Mouse (Mus musculus): ENCODE measurements around the gene Tsen34. TPM values are rescaled to one million over a fixed set of nuclear protein-coding genes. Genes with fewer than 3 reads are reported as not detected.
A peak's percentile ranks its signal among the peaks of the same experiment; 100 is the strongest.
"Not testable (repeated sequence)": the region's sequence is repeated elsewhere in the genome, so short reads cannot be mapped to it uniquely, and the experiment has no call there.

Tsen34 gene
- total and polyA plus RNA-seq, 2 experiments from 2014 or later = 259 to 291 TPM

GRCm38 (mm10) chr7:3698471-3698870, 5.8 kb downstream of the Tsen34 start:
- no peaks in the 10 kb centered on the region for H3K9me3 ChIP-seq (ENCODE audit: low read length)
- H3K36me3 ChIP-seq (ENCODE audit: insufficient read depth) = peaks cover 39% of the 10 kb centered on the region
- 96% methylated on average over 6 of the region's 6 CpGs for WGBS
- TF ChIP-seq CTCF (IDR thresholded peaks at IDR 0.05; ENCODE audit: low read depth) = no peak
- H3K9ac ChIP-seq = no peak overlapping the region
- H3K4me1 ChIP-seq (ENCODE audit: insufficient read depth) = 0 out of 2 replicates have a peak, but pooled peaks cover 2% of the 10 kb centered on the region
- H3K4me3 ChIP-seq (ENCODE audit: low read depth, low read length) = no peak overlapping the region
- ATAC-seq (no peak), DNase-seq (no peak)
- no peak overlapping the region for H3K27ac ChIP-seq (ENCODE audit: low read depth, low read length)
- H3K27me3 ChIP-seq (ENCODE audit: insufficient read depth, low read length) = no peaks in the 10 kb centered on the region
- H3K4me2 ChIP-seq (ENCODE audit: low read depth) = no peak overlapping the region

GRCm38 (mm10) chr7:3703148-3703878, 10.7 kb downstream of the Tsen34 start:
- no peak for DNase-seq
- peak; percentile 42 for ATAC-seq
- H3K27ac ChIP-seq (ENCODE audit: low read depth, low read length) = peak overlapping the region; percentile 95
- 22% methylated on average over 6 of the region's 6 CpGs for WGBS
- H3K36me3 ChIP-seq (ENCODE audit: insufficient read depth) = peaks cover 45% of the 10 kb centered on the region
- no peak for TF ChIP-seq CTCF (IDR thresholded peaks at IDR 0.05; ENCODE audit: low read depth)
- H3K4me1 ChIP-seq (ENCODE audit: insufficient read depth) = peaks cover 16% of the 10 kb centered on the region
- H3K9ac ChIP-seq = peak overlapping the region; percentile 72
- H3K4me3 ChIP-seq (ENCODE audit: low read depth, low read length) = peak overlapping the region; percentile 64
- H3K9me3 ChIP-seq (ENCODE audit: low read length) = no peaks in the 10 kb centered on the region
- no peaks in the 10 kb centered on the region for H3K27me3 ChIP-seq (ENCODE audit: insufficient read depth, low read length)
- H3K4me2 ChIP-seq (ENCODE audit: low read depth) = peak overlapping the region; percentile 70

- peak within 1 kb of the TSS; percentile 70 for H3K4me2 ChIP-seq (ENCODE audit: low read depth)
- 3% methylated on average over 42 of the region's 42 CpGs for WGBS
- H3K27ac ChIP-seq (ENCODE audit: low read depth, low read length) = peak within 1 kb of the TSS; percentile 95
- peaks cover 39% of the 10 kb centered on the region for H3K36me3 ChIP-seq (ENCODE audit: insufficient read depth)
- peak within 1 kb of the TSS; percentile 64 for H3K4me3 ChIP-seq (ENCODE audit: low read depth, low read length)
- H3K9me3 ChIP-seq (ENCODE audit: low read length) = no peaks in the 10 kb centered on the region
- peak; percentile 99 for DNase-seq
- H3K9ac ChIP-seq = peak within 1 kb of the TSS; percentile 72
- no peaks in the 10 kb centered on the region for H3K27me3 ChIP-seq (ENCODE audit: insufficient read depth, low read length)
- H3K4me1 ChIP-seq (ENCODE audit: insufficient read depth) = peaks cover 16% of the 10 kb centered on the region
- TF ChIP-seq CTCF (IDR thresholded peaks at IDR 0.05; ENCODE audit: low read depth) = peak; percentile 49; the same call in 1 of the 2 replicates
- peak; percentile 96 for ATAC-seq
These were observed 11.3 kb downstream of the Tsen34 start, which contains the start of gene Rps9 for GRCm38 (mm10) chr7:3703879-3704441. Gene Rps9 (plus strand): TSS chr7:3703993.

GRCm38 (mm10) chr7:3704475-3704874, 11.8 kb downstream of the Tsen34 start:
- no peaks in the 10 kb centered on the region for H3K27me3 ChIP-seq (ENCODE audit: insufficient read depth, low read length)
- peak overlapping the region; percentile 72 for H3K9ac ChIP-seq
- under 1% methylated on average over 20 of the region's 20 CpGs for WGBS
- DNase-seq = no peak
- peak overlapping the region; percentile 70 for H3K4me2 ChIP-seq (ENCODE audit: low read depth)
- peaks cover 36% of the 10 kb centered on the region for H3K36me3 ChIP-seq (ENCODE audit: insufficient read depth)
- H3K27ac ChIP-seq (ENCODE audit: low read depth, low read length) = peak overlapping the region; percentile 95
- TF ChIP-seq CTCF (IDR thresholded peaks at IDR 0.05; ENCODE audit: low read depth) = no peak
- peak; percentile 71 for ATAC-seq
- H3K9me3 ChIP-seq (ENCODE audit: low read length) = no peaks in the 10 kb centered on the region
- peaks cover 16% of the 10 kb centered on the region for H3K4me1 ChIP-seq (ENCODE audit: insufficient read depth)
- peak overlapping the region; percentile 64 for H3K4me3 ChIP-seq (ENCODE audit: low read depth, low read length)

- not testable (repeated sequence) for ATAC-seq
- peaks cover 29% of the 10 kb centered on the region for H3K36me3 ChIP-seq (ENCODE audit: insufficient read depth)
These were observed 12.8 kb downstream of the Tsen34 start for GRCm38 (mm10) chr7:3705461-3705860.

GRCm38 (mm10) chr7:3705911-3706310, 13.2 kb downstream of the Tsen34 start:
- DNase-seq = no peak
- Histone ChIP-seq H3K4me3 (ENCODE audit: low read depth, low read length) (peak overlapping the region; percentile 64), H3K9ac (peak overlapping the region; percentile 72; the same call in 1 of the 2 replicates), H3K4me2 (ENCODE audit: low read depth) (peak overlapping the region; percentile 70), H3K9me3 (ENCODE audit: low read length) (no peaks in the 10 kb centered on the region), H3K27ac (ENCODE audit: low read depth, low read length) (no peak overlapping the region), H3K36me3 (ENCODE audit: insufficient read depth) (peaks cover 26% of the 10 kb centered on the region), H3K27me3 (ENCODE audit: insufficient read depth, low read length) (no peaks in the 10 kb centered on the region), H3K4me1 (ENCODE audit: insufficient read depth) (peaks cover 16% of the 10 kb centered on the region)
- no peak for ATAC-seq
- WGBS = 35% methylated on average over 6 of the region's 6 CpGs
- no peak for TF ChIP-seq CTCF (IDR thresholded peaks at IDR 0.05; ENCODE audit: low read depth)

More at GRCm38 (mm10) chr7:3705461-3705860, 12.8 kb downstream of the Tsen34 start:
- not testable (repeated sequence) for H3K27ac ChIP-seq (ENCODE audit: low read depth, low read length); H3K9me3 ChIP-seq (ENCODE audit: low read length); DNase-seq; H3K27me3 ChIP-seq (ENCODE audit: insufficient read depth, low read length)
- 9% methylated on average over 6 of the region's 7 CpGs for WGBS
- H3K4me1 ChIP-seq (ENCODE audit: insufficient read depth) = peaks cover 16% of the 10 kb centered on the region
- peak overlapping the region; percentile 72 for H3K9ac ChIP-seq
- H3K4me2 ChIP-seq (ENCODE audit: low read depth) = peak overlapping the region; percentile 70
- H3K4me3 ChIP-seq (ENCODE audit: low read depth, low read length) = peak overlapping the region; percentile 64

GRCm38 (mm10) chr7:3706343-3706934, 13.8 kb downstream of the Tsen34 start:
- ATAC-seq (no peak), DNase-seq (no peak)
- Histone ChIP-seq H3K9ac (no peak overlapping the region), H3K4me1 (ENCODE audit: insufficient read depth) (peaks cover 16% of the 10 kb centered on the region), H3K4me2 (ENCODE audit: low read depth) (peak overlapping the region; percentile 70), H3K27ac (ENCODE audit: low read depth, low read length) (no peak overlapping the region), H3K4me3 (ENCODE audit: low read depth, low read length) (peak overlapping the region; percentile 64; the same call in 1 of the 2 replicates), H3K27me3 (ENCODE audit: insufficient read depth, low read length) (no peaks in the 10 kb centered on the region), H3K36me3 (ENCODE audit: insufficient read depth) (peaks cover 21% of the 10 kb centered on the region), H3K9me3 (ENCODE audit: low read length) (no peaks in the 10 kb centered on the region)
- WGBS = 36% methylated on average over 11 of the region's 11 CpGs
- TF ChIP-seq CTCF (IDR thresholded peaks at IDR 0.05; ENCODE audit: low read depth) = no peak

Measured in forebrain, postnatal 0 days (tissue).